Comparison of ENCODE assay signal across 22 mouse cellular contexts in the genomic region with DNA sequence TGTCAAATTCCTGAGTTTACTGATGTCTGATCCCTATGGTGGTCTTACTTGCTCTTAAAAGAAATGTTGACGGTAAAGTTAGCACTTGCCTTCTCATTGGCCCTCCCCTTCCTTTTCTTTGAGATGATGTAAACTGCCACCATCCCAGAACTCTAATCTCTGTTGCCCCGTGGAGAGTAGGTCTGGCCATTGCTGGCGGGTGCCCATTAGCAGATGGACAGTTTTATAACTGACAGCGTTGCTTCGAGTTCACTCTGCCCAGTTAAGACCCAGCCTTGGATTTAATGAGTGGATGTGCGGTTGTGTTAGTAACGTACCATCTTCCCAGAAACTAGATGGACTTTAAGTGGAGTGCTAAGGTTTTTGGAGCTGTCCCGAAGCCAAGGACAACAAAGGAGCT.
DNase-seq lines count a peak whose midpoint lies in the region; ATAC-seq and TF ChIP-seq lines count a peak whose summit lies in the region.
"Had no signal": no experiment of that assay in that cellular context is flagged by ENCODE, and none has a peak within 500 bp of the region (broad histone marks: within the 10 kb centered on the region; RNA-seq: fewer than 3 reads in every experiment).

No protein-coding gene starts in this region.

- DNase-seq in cerebellum, postnatal 10 days, result peak; percentile 53 to 69
- DNase-seq in cerebellum, adult 2 months, result no peak
- peak; percentile 19 for DNase-seq in embryonic facial prominence, embryonic 14.5 days (ENCODE audit: low spot score)
- no peak for DNase-seq in embryonic facial prominence, embryonic 10.5 days (ENCODE audit: low spot score)
- peak; percentile 11 for DNase-seq in left cerebral cortex, postnatal 4 days
- no peak for DNase-seq in left cerebral cortex, postnatal 36 days (ENCODE audit: low spot score in 2 of 2)
- DNase-seq: adrenal gland, adult 8-10 months; adrenal gland, postnatal 14 days; adrenal gland, postnatal 36 days; B cell, adult 2 months; cerebellum, adult 11 months; cerebellum, adult 18-20 months; cerebellum, adult 9-10 months; forebrain, postnatal 0 days had no signal

- H3K4me2 ChIP-seq in embryonic facial prominence, embryonic 14.5 days (ENCODE audit: low read depth, low read length), result no peak overlapping the region
- H3K4me2 ChIP-seq: embryonic facial prominence, embryonic 13.5 days; forebrain, embryonic 13.5 days; forebrain, embryonic 15.5 days had no signal

- no peaks in the 10 kb centered on the region for H3K36me3 ChIP-seq in embryonic facial prominence, embryonic 14.5 days (ENCODE audit: control insufficient read depth, insufficient read depth, low read length)
- no peaks in the 10 kb centered on the region for H3K36me3 ChIP-seq in embryonic facial prominence, embryonic 10.5 days (replicated peaks)
- H3K36me3 ChIP-seq: embryonic facial prominence, embryonic 13.5 days; forebrain, embryonic 15.5 days; G1E had no signal

- no peak overlapping the region for H3K9ac ChIP-seq in embryonic facial prominence, embryonic 14.5 days (ENCODE audit: low read depth, low read length)
- H3K9ac ChIP-seq: embryonic facial prominence, embryonic 13.5 days; forebrain, embryonic 13.5 days; forebrain, embryonic 15.5 days; forebrain, postnatal 0 days had no signal

- intact Hi-C loops in left cerebral cortex, postnatal 4 days (cut with DNase I), result loop anchor here (5.0 kb wide), 1 partner anchor 347 kb away; no protein-coding TSS in a partner anchor
- intact Hi-C loops in left cerebral cortex, postnatal 36 days (cut with DNase I), result loop anchor here (5.0 kb wide), 1 partner anchor 347 kb away; no protein-coding TSS in a partner anchor

- ATAC-seq in embryonic facial prominence, embryonic 14.5 days (ENCODE audit: low read depth), result no peak
- ATAC-seq: activated CD4-positive, CD25-positive, alpha-beta regulatory T cell, adult 4 months; CD4-positive, CD25-positive, alpha-beta regulatory T cell, adult 4 months; forebrain, embryonic 13.5 days; forebrain, embryonic 15.5 days; forebrain, postnatal 0 days; Patski had no signal

- no peak for TF ChIP-seq POLR2A in cerebellum, adult 2 months (IDR thresholded peaks at IDR 0.05; ENCODE audit: borderline replicate concordance, insufficient read depth, low read length)

- H3K27me3 ChIP-seq in cerebellum, adult 2 months (ENCODE audit: control insufficient read depth, insufficient read depth, low read length), result no peaks in the 10 kb centered on the region; the same call in 1 of the 2 replicates
- H3K27me3 ChIP-seq in embryonic facial prominence, embryonic 14.5 days (replicated peaks; ENCODE audit: control insufficient read depth, insufficient read depth, low read length), result no peaks in the 10 kb centered on the region
- no peaks in the 10 kb centered on the region for H3K27me3 ChIP-seq in embryonic facial prominence, embryonic 10.5 days (replicated peaks; ENCODE audit: low read depth, poor library complexity, severe bottlenecking)
- H3K27me3 ChIP-seq: CH12.LX; embryonic facial prominence, embryonic 13.5 days; forebrain, embryonic 13.5 days; forebrain, embryonic 15.5 days had no signal

- no peak overlapping the region for H3K4me3 ChIP-seq in cerebellum, adult 2 months (replicated peaks; ENCODE audit: insufficient read depth, low read depth, low read length)
- no peak overlapping the region for H3K4me3 ChIP-seq in embryonic facial prominence, embryonic 14.5 days (ENCODE audit: low read depth, low read length)
- H3K4me3 ChIP-seq in embryonic facial prominence, embryonic 10.5 days, result no peak overlapping the region
- H3K4me3 ChIP-seq: embryonic facial prominence, embryonic 13.5 days; forebrain, embryonic 13.5 days; forebrain, embryonic 15.5 days had no signal

- H3K4me1 ChIP-seq in cerebellum, adult 2 months (ENCODE audit: control insufficient read depth, insufficient read depth, low read length), result no peaks in the 10 kb centered on the region
- no peaks in the 10 kb centered on the region for H3K4me1 ChIP-seq in embryonic facial prominence, embryonic 14.5 days (ENCODE audit: control insufficient read depth, insufficient read depth, low read length)
- no peaks in the 10 kb centered on the region for H3K4me1 ChIP-seq in embryonic facial prominence, embryonic 10.5 days
- H3K4me1 ChIP-seq: embryonic facial prominence, embryonic 13.5 days had no signal

- no peak overlapping the region for H3K27ac ChIP-seq in cerebellum, adult 2 months (ENCODE audit: insufficient read depth, low read length)
- no peak overlapping the region for H3K27ac ChIP-seq in embryonic facial prominence, embryonic 14.5 days (replicated peaks; ENCODE audit: low read depth, low read length)
- H3K27ac ChIP-seq in embryonic facial prominence, embryonic 10.5 days (replicated peaks), result no peak overlapping the region
- H3K27ac ChIP-seq: embryonic facial prominence, embryonic 13.5 days; forebrain, embryonic 13.5 days; forebrain, embryonic 15.5 days had no signal

- H3K9me3 ChIP-seq in embryonic facial prominence, embryonic 14.5 days (ENCODE audit: control insufficient read depth, low read length), result no peaks in the 10 kb centered on the region
- H3K9me3 ChIP-seq in embryonic facial prominence, embryonic 10.5 days, result no peaks in the 10 kb centered on the region
- H3K9me3 ChIP-seq: embryonic facial prominence, embryonic 13.5 days; forebrain, embryonic 13.5 days; forebrain, embryonic 15.5 days; G1E had no signal

- WGBS in cerebellum, adult 2 months, result 24% methylated on average over 8 of the region's 8 CpGs
- WGBS in embryonic facial prominence, embryonic 14.5 days, result 77% methylated on average over 8 of the region's 8 CpGs
- 83% methylated on average over 8 of the region's 8 CpGs for WGBS in embryonic facial prominence, embryonic 10.5 days

- TF ChIP-seq CTCF in cerebellum, adult 2 months (IDR thresholded peaks at IDR 0.05; ENCODE audit: borderline replicate concordance, insufficient read depth, low read depth, low read length), result no peak

Comparison
In these comparisons a context has a peak if more than half of its experiments do, and no peak if none do; other contexts are left out.
1. DNase-seq: peak in cerebellum, postnatal 10 days (2 of 2), embryonic facial prominence, embryonic 14.5 days (single experiment) and left cerebral cortex, postnatal 4 days (single experiment); none in cerebellum, adult 2 months (0 of 2), embryonic facial prominence, embryonic 10.5 days (single experiment) and left cerebral cortex, postnatal 36 days (0 of 2).